Mouse (Mus musculus): ENCODE measurements around the gene Agxt2.

- TF ChIP-seq EP300 (IDR thresholded peaks at IDR 0.05) (no peak), CTCF (IDR thresholded peaks at IDR 0.05) (peak; percentile 25)
Observed at GRCm38 (mm10) chr15:10439963-10440362, 81.6 kb downstream of the Agxt2 start.

Measured in lung, postnatal 0 days (tissue).